Mouse (Mus musculus) CH12.LX (cell line): ENCODE data around the gene Gm19402. TPM values are rescaled to one million over a fixed set of nuclear protein-coding genes. Genes with fewer than 3 reads are reported as not detected.

ENCODE experiments used
- DNase-seq: peaks from one replicate; pipeline ENCODE4 v3.0.0-alpha.2; 2013; ENCODE audit errors: extremely low read depth
- H3K27ac ChIP-seq: 2 replicates; pipeline ENCODE4 v1.5.1; 2012; ENCODE audit warnings: low read depth, mild to moderate bottlenecking, control low read depth, moderate library complexity; ENCODE audit not compliant: insufficient read depth
- H3K27me3 ChIP-seq: replicated peaks from 2 replicates; pipeline ENCODE3; 2012; ENCODE audit warnings: inconsistent platforms
- H3K36me3 ChIP-seq, 2 experiments: replicated peaks in 1 of 2; 2 replicates each; pipeline versions ENCODE3 to v1.6.1; 2012; ENCODE audit warnings: inconsistent platforms in 1 of 2, low read length in 1 of 2, mild to moderate bottlenecking in 1 of 2, mixed read lengths in 1 of 2, moderate library complexity in 1 of 2; ENCODE audit not compliant: control insufficient read depth in 1 of 2, insufficient read depth in 1 of 2
- H3K4me1 ChIP-seq, 2 experiments: 2 replicates each; pipeline ENCODE4 v1.6.1; 2012; ENCODE audit warnings: inconsistent platforms in 1 of 2, moderate library complexity in 1 of 2; ENCODE audit not compliant: insufficient read depth in 2 of 2, control insufficient read depth in 1 of 2
- H3K4me2 ChIP-seq: 2 replicates; pipeline ENCODE4 v1.6.1; 2012; ENCODE audit warnings: low read depth, mild to moderate bottlenecking, control low read depth; ENCODE audit not compliant: poor library complexity, insufficient read depth, severe bottlenecking
- H3K4me3 ChIP-seq, 3 experiments: fragments of 150-350 bp in 1 of 3; sonication (generic) in 1 of 3; replicated peaks in 1 of 3; 2 replicates each; pipeline versions ENCODE3 to v1.5.1; 2011 to 2012; ENCODE audit warnings: low read depth in 2 of 3, low read length in 2 of 3, mild to moderate bottlenecking in 2 of 3, moderate library complexity in 2 of 3, control low read depth in 1 of 3, improper control_type of control experiment in 1 of 3, inconsistent platforms in 1 of 3, mixed read lengths in 1 of 3; ENCODE audit not compliant: poor library complexity in 1 of 3
- H3K79me2 ChIP-seq: replicated peaks from 2 replicates; pipeline ENCODE4 v1.6.1; 2012; ENCODE audit warnings: mild to moderate bottlenecking, moderate library complexity; ENCODE audit not compliant: control insufficient read depth, poor library complexity, insufficient read depth, severe bottlenecking; ENCODE audit errors: extremely low read depth
- H3K9ac ChIP-seq: 2 replicates; pipeline ENCODE4 v1.6.1; 2012; ENCODE audit warnings: low read depth, mild to moderate bottlenecking, control low read depth, moderate library complexity; ENCODE audit not compliant: insufficient read depth
- H3K9me3 ChIP-seq: replicated peaks from 2 replicates; pipeline ENCODE3; 2012; ENCODE audit warnings: low read length, inconsistent platforms, mixed read lengths
- CTCF ChIP-seq, 2 experiments: IDR thresholded peaks in 1 of 2; conservative IDR thresholded peaks in 1 of 2; 2 replicates each; pipeline ENCODE4 v1.5.1; 2011 to 2012; ENCODE audit warnings: low read depth in 2 of 2, low read length in 2 of 2, improper control_type of control experiment in 1 of 2, inconsistent platforms in 1 of 2, mild to moderate bottlenecking in 1 of 2, moderate library complexity in 1 of 2
- ELF1 ChIP-seq: IDR thresholded peaks from 2 replicates; pipeline ENCODE4 v1.6.1; 2014; ENCODE audit warnings: low read depth, mild to moderate bottlenecking, inconsistent platforms, low read length, improper control_type of control experiment
- ETS1 ChIP-seq: conservative IDR thresholded peaks from 2 replicates; pipeline ENCODE4 v1.6.1; 2012; ENCODE audit warnings: low read depth, mild to moderate bottlenecking, inconsistent platforms, low read length, improper control_type of control experiment, moderate library complexity
- GABPA ChIP-seq: IDR thresholded peaks from 2 replicates; pipeline ENCODE4 v1.6.1; 2012; ENCODE audit warnings: low read depth, low read length, improper control_type of control experiment, inconsistent platforms; ENCODE audit not compliant: insufficient replicate concordance
- HCFC1 ChIP-seq: IDR thresholded peaks from 2 replicates; pipeline ENCODE4 v1.6.1; 2012; ENCODE audit warnings: low read depth, mild to moderate bottlenecking, inconsistent platforms, low read length, improper control_type of control experiment
- JUN ChIP-seq: IDR thresholded peaks from 2 replicates; pipeline ENCODE4 v1.6.1; 2011; ENCODE audit warnings: low read depth, mild to moderate bottlenecking, low read length, improper control_type of control experiment, moderate library complexity; ENCODE audit not compliant: insufficient read depth
- KAT2A ChIP-seq: IDR thresholded peaks from 2 replicates; pipeline ENCODE4 v1.6.1; 2012; ENCODE audit warnings: low read length, improper control_type of control experiment, inconsistent platforms; ENCODE audit not compliant: insufficient replicate concordance
- MAFK ChIP-seq: IDR thresholded peaks from 2 replicates; pipeline ENCODE4 v1.6.1; 2011; ENCODE audit warnings: low read length, improper control_type of control experiment; ENCODE audit not compliant: insufficient replicate concordance
- MEF2A ChIP-seq: IDR thresholded peaks from 2 replicates; pipeline ENCODE4 v1.6.1; 2014; ENCODE audit warnings: low read depth, mild to moderate bottlenecking, inconsistent platforms, low read length, improper control_type of control experiment, borderline replicate concordance
- MXI1 ChIP-seq: IDR thresholded peaks from 2 replicates; pipeline ENCODE4 v1.6.1; 2011; ENCODE audit warnings: mild to moderate bottlenecking, low read depth, low read length, improper control_type of control experiment
- MYC ChIP-seq: IDR thresholded peaks from 2 replicates; pipeline ENCODE4 v1.6.1; 2011; ENCODE audit warnings: low read depth, mild to moderate bottlenecking, improper control_type of control experiment, low read length
- NELFE ChIP-seq: IDR thresholded peaks from 2 replicates; pipeline ENCODE4 v1.6.1; 2011; ENCODE audit warnings: low read depth, low read length, improper control_type of control experiment
- NRF1 ChIP-seq: IDR thresholded peaks from 2 replicates; pipeline ENCODE4 v1.6.1; 2014; ENCODE audit warnings: low read depth, mild to moderate bottlenecking, inconsistent platforms, low read length, improper control_type of control experiment, moderate library complexity
- PAX5 ChIP-seq: IDR thresholded peaks from 2 replicates; pipeline ENCODE4 v1.6.1; 2012; ENCODE audit warnings: low read length, inconsistent platforms, mixed read lengths
- POLR2AphosphoS2 ChIP-seq: IDR thresholded peaks from 2 replicates; pipeline ENCODE4 v1.6.1; 2011; ENCODE audit warnings: low read depth, low read length, improper control_type of control experiment
- RAD21 ChIP-seq: IDR thresholded peaks from 2 replicates; pipeline ENCODE4 v1.6.1; 2011; ENCODE audit warnings: low read depth, mild to moderate bottlenecking, low read length, improper control_type of control experiment, moderate library complexity
- RCOR1 ChIP-seq: conservative IDR thresholded peaks from 2 replicates; pipeline ENCODE4 v1.6.1; 2012; ENCODE audit warnings: low read depth, mild to moderate bottlenecking, inconsistent platforms, low read length, improper control_type of control experiment
- SMC3 ChIP-seq: IDR thresholded peaks from 2 replicates; pipeline ENCODE4 v1.6.1; 2011; ENCODE audit warnings: low read depth, low read length, improper control_type of control experiment
- TBP ChIP-seq: conservative IDR thresholded peaks from 2 replicates; pipeline ENCODE4 v1.6.1; 2011; ENCODE audit warnings: low read depth, low read length, improper control_type of control experiment
- USF1 ChIP-seq: IDR thresholded peaks from 2 replicates; pipeline ENCODE4 v1.6.1; 2014; ENCODE audit warnings: low read depth, mild to moderate bottlenecking, inconsistent platforms, low read length, improper control_type of control experiment
- USF2 ChIP-seq: conservative IDR thresholded peaks from 2 replicates; pipeline ENCODE4 v1.6.1; 2011; ENCODE audit warnings: low read depth, low read length, improper control_type of control experiment
- ZC3H11A ChIP-seq: IDR thresholded peaks from 2 replicates; pipeline ENCODE4 v1.6.1; 2012; ENCODE audit warnings: low read depth, mild to moderate bottlenecking, inconsistent platforms, low read length, improper control_type of control experiment
- ZKSCAN1 ChIP-seq: IDR thresholded peaks from 2 replicates; pipeline ENCODE4 v1.6.1; 2012; ENCODE audit warnings: low read depth, inconsistent platforms, low read length, improper control_type of control experiment, borderline replicate concordance
- ZMIZ1 ChIP-seq: IDR thresholded peaks from 2 replicates; pipeline ENCODE4 v1.6.1; 2012; ENCODE audit warnings: low read depth, mild to moderate bottlenecking, inconsistent platforms, low read length, improper control_type of control experiment
- dilution Hi-C: fragments of 300-500 bp; cut with MboI; formaldehyde crosslinking; loops from 2 replicates; pipeline ENCODE4 v1.14.3; 2020; ENCODE audit warnings: low sequenced_read_pairs; ENCODE audit not compliant: extremely low pct_unique_long_range_greater_than_20kb, extremely low pct_ligation_motif_present
- in situ Hi-C: fragments of 300-500 bp; cut with MboI; formaldehyde crosslinking; loops from 3 replicates; pipeline ENCODE4 v1.14.3; 2019; ENCODE audit warnings: low sequenced_read_pairs, low pct_ligation_motif_present, low pct_unique_long_range_greater_than_20kb, mixed read lengths
- polyA plus RNA-seq: library from polyadenylated mRNA; unstranded; fragments of >175 nt; gene quantifications from 2 replicates; pipeline ENCODE4 v1.2.1, GENCODE M21; 2012; ENCODE audit warnings: low read depth; ENCODE audit not compliant: insufficient read length
- total RNA-seq, 2 experiments: library from RNA; depleted of rRNA; stranded (reverse); fragments of 300-350 nt in 1 of 2; fragments of >200 nt in 1 of 2; gene quantifications; 2 replicates each; pipeline ENCODE4 v1.2.3; 2012 to 2014

Gene Gm19402
- total and polyA plus RNA-seq, 3 experiments: not detected

DNA sequence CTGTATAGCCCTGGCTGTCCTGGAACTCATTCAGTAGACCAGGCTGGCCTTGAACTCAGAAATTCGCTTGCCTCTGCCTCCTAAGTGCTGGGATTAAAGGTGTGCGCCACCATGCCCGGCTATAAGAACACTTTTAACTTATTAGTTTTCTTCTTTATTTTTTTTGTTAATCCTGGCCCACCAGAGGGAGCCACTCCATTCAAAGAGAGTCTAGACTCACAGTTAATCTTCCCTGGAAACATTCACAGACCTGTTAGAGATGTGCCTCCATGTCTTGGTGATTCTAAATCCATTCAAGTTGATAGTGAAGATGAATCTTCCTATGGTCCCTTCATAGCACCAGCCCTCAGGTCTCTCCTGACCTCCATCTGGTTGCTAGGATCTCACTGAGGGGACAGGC lies 19.3 kb upstream of the Gm19402 start:
- peaks cover 22% of the 10 kb centered on the region for H3K9me3 ChIP-seq
- DNase-seq: no peak
- in situ Hi-C loops: no loop called here
- H3K27me3 ChIP-seq: peaks cover 63% of the 10 kb centered on the region
- H3K4me3 ChIP-seq: no peak overlapping the region
- no peak overlapping the region for H3K9ac ChIP-seq
- no peaks in the 10 kb centered on the region for H3K36me3 ChIP-seq
- TF ChIP-seq TBP (no peak), KAT2A (no peak), SMC3 (0 out of 2 replicates have a peak, but pooled peaks have one; percentile 8), CTCF (conservative IDR thresholded peaks at IDR 0.05 in 1 of 2, IDR thresholded peaks at IDR 0.05 in 1 of 2; ENCODE audit: low read depth in 2 of 2, low read length in 2 of 2) (peak in 1 of 2 experiments; percentile 35; a peak in 2 of 4 replicates), NRF1 (no peak)
- dilution Hi-C loops: no loop called here
- no peak overlapping the region for H3K27ac ChIP-seq
- H3K4me2 ChIP-seq: no peak overlapping the region
- H3K79me2 ChIP-seq: no peaks in the 10 kb centered on the region
- H3K4me1 ChIP-seq: no peaks in the 10 kb centered on the region

DNA sequence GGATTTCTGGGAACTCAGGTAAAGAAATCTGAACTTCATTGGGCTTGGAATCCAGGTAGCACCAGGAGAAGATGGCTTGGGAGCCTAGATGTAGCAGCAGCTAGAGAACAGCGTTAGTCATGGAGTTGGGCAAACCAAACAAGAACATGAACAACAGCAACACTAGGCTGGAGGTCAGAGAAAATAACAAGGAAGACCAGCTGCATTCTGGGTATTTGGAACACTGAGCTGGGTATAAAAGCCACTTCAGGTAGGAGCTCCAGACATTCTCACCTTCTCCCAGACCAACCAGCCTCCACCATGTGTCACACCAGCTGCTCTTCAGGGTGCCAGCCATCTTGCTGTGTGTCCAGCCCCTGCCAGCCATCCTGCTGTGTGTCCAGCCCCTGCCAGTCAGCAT lies 15.8 kb upstream of the Gm19402 start, which contains the start of gene Gm10272:
Gene Gm10272, plus strand, starts transcription at position 301 of the 400 bp plus-strand sequence.
- H3K4me3 ChIP-seq: no peak within 1 kb of the TSS
- peaks cover 74% of the 10 kb centered on the region for H3K27me3 ChIP-seq

GRCm38 (mm10) chr10:77697133-77697532 lies 6.6 kb upstream of the Gm19402 start, which contains the start of gene Gm9508:
Gene Gm9508 (minus strand): TSS chr10:77697233.
- Histone ChIP-seq H3K9me3 (peaks cover 17% of the 10 kb centered on the region), H3K27ac (no peak within 1 kb of the TSS), H3K4me2 (no peak within 1 kb of the TSS), H3K27me3 (peaks cover 74% of the 10 kb centered on the region), H3K9ac (no peak within 1 kb of the TSS), H3K79me2 (no peaks in the 10 kb centered on the region), H3K4me3 (no peak within 1 kb of the TSS), H3K36me3 (no peaks in the 10 kb centered on the region), H3K4me1 (no peaks in the 10 kb centered on the region)
- no peak for DNase-seq
- in situ Hi-C loops: no loop called here
- TF ChIP-seq MAFK (no peak), RAD21 (no peak), KAT2A (no peak), ELF1 (no peak), ZKSCAN1 (no peak)
- dilution Hi-C loops: no loop called here

More for the DNA sequence above, 15.8 kb upstream of the Gm19402 start, which contains the start of gene Gm10272:
- Histone ChIP-seq H3K4me1 (no peaks in the 10 kb centered on the region), H3K9ac (no peak within 1 kb of the TSS), H3K27ac (no peak within 1 kb of the TSS), H3K79me2 (no peaks in the 10 kb centered on the region), H3K4me2 (no peak within 1 kb of the TSS), H3K9me3 (peaks cover 34% of the 10 kb centered on the region), H3K36me3 (no peaks in the 10 kb centered on the region)
- in situ Hi-C loops (no loop called here), dilution Hi-C loops (no loop called here)
- DNase-seq: no peak
- no peak for TF ChIP-seq ZC3H11A
- no peak for TF ChIP-seq USF2
- no peak for TF ChIP-seq MYC
- TF ChIP-seq POLR2AphosphoS2: no peak
- TF ChIP-seq NELFE: no peak
- TF ChIP-seq SMC3: no peak
- TF ChIP-seq RCOR1: no peak
- no peak for TF ChIP-seq TBP
- no peak for TF ChIP-seq ZMIZ1
- no peak for TF ChIP-seq ELF1
- TF ChIP-seq MEF2A: no peak
- TF ChIP-seq PAX5: no peak
- no peak for TF ChIP-seq GABPA
- TF ChIP-seq USF1: no peak
- TF ChIP-seq HCFC1: no peak
- no peak for TF ChIP-seq MXI1
- TF ChIP-seq ETS1: no peak
- no peak for TF ChIP-seq RAD21
- TF ChIP-seq JUN: no peak
